Mouse (Mus musculus): ENCODE data around the gene D430041D05Rik.

DNA sequence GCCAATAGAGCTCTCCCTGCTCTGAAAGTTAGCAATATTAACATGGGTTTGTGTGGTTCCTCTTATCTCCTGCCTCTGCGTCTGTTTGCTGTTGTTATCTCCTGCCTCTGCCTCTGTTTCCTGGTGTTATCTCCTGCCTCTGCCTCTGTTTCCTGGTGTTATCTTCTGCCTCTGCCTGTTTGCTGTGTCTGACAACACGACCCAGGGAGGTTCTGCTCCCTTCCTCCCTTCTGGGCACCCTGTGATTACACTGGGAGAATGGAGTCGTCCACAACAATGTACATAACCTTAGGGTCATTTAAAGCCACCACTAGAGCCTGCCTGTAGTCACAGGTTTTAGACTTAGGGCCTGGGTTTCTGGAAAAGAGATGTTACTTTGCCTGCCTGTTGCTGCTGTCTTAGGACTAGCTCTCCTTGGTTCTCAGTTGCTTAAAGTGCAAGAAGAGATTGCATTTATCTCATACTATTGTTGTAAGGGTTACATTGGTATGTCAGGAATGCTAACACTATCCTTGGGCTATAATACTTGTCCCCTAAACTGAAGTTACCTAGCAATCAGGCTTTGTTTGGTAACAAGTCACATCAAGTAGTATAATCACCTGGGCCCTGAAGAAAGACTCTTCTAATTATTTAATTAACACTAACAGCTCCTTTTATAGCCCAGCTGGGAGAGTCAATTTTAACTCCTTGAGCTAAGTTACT, 312.1 kb downstream of the D430041D05Rik start:
- TF ChIP-seq EP300 (optimal IDR thresholded peaks at IDR 0.05) (no peak), CTCF (IDR thresholded peaks at IDR 0.05; ENCODE audit: low read depth) (no peak)
